Mouse (Mus musculus): ENCODE results near the gene Zzz3. TPM values are rescaled to one million over a fixed set of nuclear protein-coding genes. Genes with fewer than 3 reads are reported as not detected.
"Not testable (repeated sequence)": the region's sequence is repeated elsewhere in the genome, so short reads cannot be mapped to it uniquely, and the experiment has no call there.

Zzz3 gene
- total RNA-seq, 2 experiments from 2014 or later, result 35.9 to 37.6 TPM

- DNase-seq, result no peak
Measured at GRCm38 (mm10) chr3:152400875-152401274, 5.6 kb downstream of the Zzz3 start.

DNA sequence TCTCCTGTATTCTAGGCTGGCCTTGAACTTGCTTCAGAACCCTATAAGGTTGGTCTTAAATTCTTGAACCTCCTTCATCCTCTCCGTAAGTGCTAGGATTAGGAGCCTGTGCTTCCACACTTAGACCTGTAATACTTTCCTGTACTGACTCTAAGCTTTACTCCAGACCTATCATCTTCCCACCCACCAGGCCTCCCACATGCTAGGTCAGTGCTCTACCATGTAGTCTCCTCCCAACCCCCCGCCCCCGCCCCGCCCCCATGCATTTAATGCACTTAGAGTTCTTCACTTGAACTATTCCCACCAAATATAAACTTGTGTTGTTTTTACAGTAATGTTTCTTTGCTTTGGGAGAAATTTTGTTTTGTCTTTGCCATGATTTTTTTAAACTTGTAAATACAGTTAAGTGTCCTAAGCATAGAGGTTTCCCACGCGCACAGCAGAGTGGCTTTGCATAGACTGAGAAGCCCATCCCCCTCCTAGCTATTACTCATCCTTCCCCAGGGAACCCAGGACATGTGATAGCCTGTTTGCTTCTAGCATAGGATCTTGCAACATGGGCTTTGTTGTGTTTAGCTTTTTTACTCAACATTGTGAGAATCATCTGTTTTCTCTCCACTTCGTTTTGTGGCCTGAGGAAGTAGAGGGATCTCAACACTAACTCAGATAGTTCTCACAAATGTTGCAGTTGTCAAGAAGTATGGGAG is 6.8 kb downstream of the Zzz3 start:
- DNase-seq, result peak; percentile 76

GRCm38 (mm10) chr3:152402671-152403066 is 7.4 kb downstream of the Zzz3 start:
- no peak for DNase-seq

- DNase-seq, result no peak
Measured at GRCm38 (mm10) chr3:152403827-152404226, 8.6 kb downstream of the Zzz3 start.

- no peak for DNase-seq
Measured at GRCm38 (mm10) chr3:152405420-152405819, 10.1 kb downstream of the Zzz3 start.

GRCm38 (mm10) chr3:152405978-152406640 is 10.8 kb downstream of the Zzz3 start:
- DNase-seq, result no peak

DNA sequence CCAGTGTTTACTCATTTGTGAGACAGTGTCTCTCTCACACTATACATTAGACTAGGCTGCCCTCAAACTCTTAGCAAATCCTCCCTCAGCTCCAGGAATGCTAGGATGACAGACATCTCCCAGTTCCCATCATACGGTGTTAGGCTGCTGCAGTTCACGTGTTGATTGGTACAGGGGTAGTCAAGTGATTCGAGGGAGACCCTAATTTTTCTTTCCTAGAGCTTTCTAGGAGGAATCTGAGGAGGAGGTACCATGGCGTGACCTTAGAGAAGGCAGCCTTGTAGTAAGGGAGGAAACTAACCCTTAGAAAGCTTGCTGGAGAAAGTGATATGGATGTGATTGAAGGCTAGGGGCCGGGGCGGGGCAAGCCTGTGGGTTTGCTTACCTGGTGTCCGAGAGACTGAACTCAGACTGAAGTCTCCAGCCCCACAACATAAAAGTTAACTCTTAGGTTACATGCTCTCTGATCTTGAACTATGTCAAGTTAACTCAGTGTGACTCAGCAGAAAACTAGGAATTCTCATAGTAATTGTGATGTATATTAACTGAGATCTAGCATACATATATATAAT is 15.8 kb downstream of the Zzz3 start:
- no peak for DNase-seq

DNA sequence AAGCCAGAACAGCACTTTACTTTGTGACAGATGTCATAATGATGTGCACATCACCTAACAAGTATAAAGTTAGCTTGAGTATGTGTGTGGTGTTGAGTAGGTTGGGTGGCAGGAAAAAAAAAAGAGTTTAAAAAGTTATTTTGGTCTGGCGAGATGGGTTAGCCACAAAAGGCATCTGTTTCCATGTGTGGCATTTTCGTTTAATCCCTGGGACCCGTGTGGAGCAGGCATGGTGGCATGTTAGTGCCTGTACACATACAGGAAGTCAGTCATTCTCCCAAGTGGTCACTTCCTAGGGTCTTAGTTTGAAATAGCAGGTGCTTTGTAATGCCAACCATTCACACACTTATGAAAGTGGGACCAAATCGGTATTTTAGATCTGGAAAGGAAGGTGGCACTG is 17.1 kb downstream of the Zzz3 start:
- DNase-seq, result no peak

DNA sequence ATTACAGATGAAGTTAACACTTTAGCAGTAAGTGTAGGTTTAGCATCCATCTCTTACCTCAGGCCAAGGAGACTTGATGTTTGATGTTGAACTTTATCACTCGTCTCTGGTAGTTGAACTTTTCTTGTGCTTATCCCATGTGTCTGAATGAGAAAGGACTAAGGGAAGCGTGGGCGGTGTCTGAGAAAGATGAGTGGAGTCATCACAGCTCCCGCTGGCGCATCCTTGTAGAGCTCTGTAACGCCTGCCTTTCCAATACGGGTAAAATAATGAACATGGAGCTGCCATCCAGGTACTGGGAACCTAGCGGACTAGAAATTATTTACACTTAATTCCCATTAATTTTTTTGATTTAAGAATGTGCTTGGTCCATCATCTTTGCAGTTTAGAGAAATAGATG is 33.7 kb downstream of the Zzz3 start:
- no peak for DNase-seq

DNA sequence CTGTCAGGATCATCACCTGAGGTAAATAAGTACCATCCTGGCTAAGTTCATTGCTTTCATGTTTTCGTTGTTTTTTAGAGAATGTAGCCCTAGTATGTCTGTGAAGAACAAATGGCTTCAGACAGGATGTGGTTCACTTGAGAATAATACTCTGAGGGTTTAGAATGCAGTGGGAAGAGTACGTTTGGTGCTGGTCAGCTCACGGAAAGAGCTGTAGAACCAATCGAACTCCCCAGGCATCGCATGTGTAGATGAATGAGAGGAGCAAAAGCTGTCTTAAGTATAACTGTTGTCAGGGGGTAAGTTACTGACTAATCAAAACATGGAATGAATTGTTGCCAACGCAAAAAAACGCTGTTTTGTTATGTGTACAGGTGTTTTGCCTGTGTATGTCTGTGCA is 37.4 kb downstream of the Zzz3 start:
- no peak for DNase-seq

GRCm38 (mm10) chr3:152435590-152435989 is 40.3 kb downstream of the Zzz3 start:
- no peak for DNase-seq

DNA sequence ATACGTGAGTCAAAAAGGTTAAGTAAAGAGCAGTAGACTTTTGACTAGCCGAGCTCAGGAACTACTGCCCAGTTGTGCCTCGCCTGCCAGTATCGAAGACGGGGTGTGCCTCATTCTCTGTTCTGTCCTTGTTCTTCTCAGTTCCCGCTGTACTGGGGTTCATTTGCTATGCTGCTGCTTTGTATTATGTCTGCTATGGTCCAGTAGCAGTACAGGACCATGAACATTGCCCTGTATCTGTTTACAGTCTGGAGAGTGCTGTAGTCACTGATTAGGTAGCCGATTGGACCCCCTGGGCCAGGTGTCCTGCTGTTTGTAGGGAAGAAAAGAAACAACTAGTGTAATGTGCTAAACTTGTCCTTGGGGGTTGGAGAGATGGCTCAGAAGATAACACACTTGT is 42.8 kb downstream of the Zzz3 start:
- no peak for DNase-seq

- no peak for DNase-seq
Measured at GRCm38 (mm10) chr3:152442795-152443194, 47.5 kb downstream of the Zzz3 start.

DNA sequence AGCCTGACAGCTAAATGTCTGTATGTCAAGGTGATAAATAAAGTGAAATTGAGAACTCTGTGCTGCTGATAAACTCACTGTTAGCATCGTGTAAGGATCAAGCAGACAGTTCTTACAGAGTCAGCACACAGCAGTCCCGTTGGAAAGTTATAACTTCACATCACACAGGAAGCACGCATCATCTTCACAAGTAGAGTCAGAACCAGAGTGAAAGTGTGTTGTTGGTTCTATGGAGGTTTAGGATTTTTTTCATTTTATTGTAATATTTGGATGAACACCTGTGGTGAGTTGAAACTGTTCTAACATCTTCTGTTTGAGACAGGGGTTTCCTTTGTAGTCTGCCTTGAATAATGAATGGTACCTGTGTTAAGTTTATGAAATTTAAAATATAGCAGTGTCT is 48.8 kb downstream of the Zzz3 start:
- no peak for DNase-seq

DNA sequence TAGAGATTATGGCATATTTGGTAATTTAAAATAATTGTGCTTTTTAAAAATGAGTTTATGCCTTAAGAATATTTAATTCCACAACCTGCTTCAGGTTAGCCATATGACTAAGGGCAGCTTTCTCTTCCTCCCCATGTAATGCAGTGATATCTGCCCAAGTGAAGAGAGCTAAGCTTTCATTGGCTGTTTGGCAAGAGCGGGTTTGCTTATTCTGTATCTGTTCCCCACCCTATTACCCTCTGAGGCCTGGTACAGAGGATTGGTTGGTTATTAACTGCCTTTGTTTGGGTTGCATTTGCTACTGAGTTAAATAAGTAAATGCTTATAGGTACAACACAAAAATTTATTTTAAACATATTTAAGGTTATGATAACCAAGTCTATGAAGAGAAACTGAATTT is 51.7 kb downstream of the Zzz3 start:
- no peak for DNase-seq

- no peak for DNase-seq
Measured at GRCm38 (mm10) chr3:152453163-152453562, 57.9 kb downstream of the Zzz3 start.

DNA sequence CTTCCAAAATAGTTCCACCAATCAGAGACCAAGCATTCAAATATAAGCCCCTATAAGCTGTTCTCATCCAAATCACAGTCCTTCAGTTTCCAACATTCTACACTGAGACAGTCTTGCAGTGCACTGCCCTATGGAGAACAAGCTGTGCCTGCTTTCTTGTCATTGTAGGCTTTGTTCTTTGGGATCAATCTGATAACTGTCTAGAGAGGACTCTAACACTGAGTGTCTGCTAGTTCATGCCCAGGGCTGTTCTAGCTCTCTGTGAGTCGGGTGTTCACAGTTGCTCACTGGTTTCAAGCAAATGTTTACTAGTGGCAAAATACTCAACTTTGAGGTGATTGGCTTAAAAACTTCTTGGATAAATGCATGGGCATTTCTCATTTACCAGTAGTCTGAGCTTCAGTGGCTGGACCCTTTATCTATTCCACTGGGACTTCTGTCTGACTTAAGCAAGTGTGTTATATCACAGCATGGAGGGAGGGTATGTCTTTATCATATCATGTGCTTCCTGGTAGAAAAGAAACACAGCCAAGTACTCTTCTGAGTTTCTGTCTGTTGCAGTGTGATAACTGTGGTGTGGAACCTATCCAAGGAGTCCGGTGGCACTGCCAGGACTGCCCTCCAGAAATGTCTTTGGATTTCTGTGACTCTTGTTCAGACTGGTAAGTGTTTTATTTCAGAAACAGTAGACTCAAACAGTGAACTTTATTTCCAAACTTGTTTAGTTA is 62.2 kb downstream of the Zzz3 start:
- no peak for DNase-seq

GRCm38 (mm10) chr3:152458875-152459274 is 63.6 kb downstream of the Zzz3 start:
- not testable (repeated sequence) for DNase-seq

DNA sequence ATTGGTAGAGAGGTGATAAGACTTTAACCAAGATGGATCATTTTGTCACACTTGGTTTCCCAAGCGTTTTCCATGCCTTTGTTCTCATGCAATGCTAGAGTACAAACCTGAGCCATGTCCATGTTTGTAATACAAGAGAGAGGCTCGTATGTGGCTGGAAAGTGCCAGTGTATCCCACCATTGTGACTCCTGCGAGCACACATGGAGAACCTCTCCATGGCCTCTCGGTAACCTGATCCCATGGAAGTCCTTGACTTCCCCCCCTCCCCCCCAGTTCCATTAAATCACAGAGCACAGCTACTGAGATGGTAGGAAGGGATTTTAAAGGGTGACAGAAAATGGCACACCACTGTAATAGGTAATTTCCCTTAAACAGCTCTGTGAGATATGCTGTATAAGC is 65.5 kb downstream of the Zzz3 start:
- DNase-seq, result no peak

- DNase-seq, result no peak
Measured at GRCm38 (mm10) chr3:152462038-152462547, 66.8 kb downstream of the Zzz3 start.

DNA sequence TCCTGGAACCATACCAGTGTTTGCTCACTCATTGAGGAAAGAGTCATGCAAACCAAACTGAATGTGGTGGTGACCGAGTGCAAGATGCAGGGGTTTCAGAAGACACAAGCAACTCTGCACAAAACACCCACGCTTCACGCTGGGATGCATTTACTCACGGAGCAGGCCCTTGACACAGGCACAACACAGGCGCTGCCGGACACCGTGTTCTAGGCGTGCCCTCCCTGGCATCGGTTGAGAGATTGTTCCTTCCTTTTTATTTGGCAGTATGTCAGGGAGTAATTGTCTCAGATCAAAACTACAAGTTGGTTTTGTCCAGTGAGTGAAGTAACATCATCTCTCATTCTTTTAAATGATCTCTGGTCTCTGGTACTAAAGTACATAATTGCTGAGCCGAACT is 67.6 kb downstream of the Zzz3 start:
- DNase-seq, result no peak

DNA sequence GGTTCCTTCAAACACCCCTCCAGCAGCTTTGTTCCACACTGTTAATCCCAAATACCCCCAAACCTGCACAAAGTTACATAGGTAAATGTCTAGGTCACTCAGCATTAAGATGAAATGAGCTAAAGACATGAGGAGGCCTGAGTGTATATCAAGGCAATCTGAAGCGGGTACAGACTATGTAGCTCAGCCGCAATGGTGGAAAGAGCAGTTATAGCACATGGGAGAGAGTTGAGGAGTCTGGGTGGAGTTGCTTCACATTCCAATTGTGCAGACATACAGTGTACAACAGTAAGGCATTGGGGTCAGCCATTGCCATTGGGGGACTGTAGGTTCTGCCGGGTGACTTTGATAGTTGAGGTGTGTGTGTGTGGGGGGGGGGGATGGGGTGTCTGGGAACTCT is 69.2 kb downstream of the Zzz3 start:
- no peak for DNase-seq

- peak; percentile 1 for DNase-seq
Measured at GRCm38 (mm10) chr3:152465338-152465737, 70.1 kb downstream of the Zzz3 start.

Measured in adrenal gland, postnatal 10 days (tissue).